Mouse (Mus musculus) layer of hippocampus, postnatal 25 days (tissue): ENCODE measurements around the gene Gars. TPM values are rescaled to one million over a fixed set of nuclear protein-coding genes. Genes with fewer than 3 reads are reported as not detected.

ENCODE experiments used
- DNase-seq, 2 experiments: peaks; one replicate each; pipeline ENCODE4 v3.0.0; 2022; ENCODE audit warnings: mixed read lengths in 2 of 2, low spot score in 1 of 2; ENCODE audit errors: extremely low spot score in 1 of 2
- total RNA-seq, 2 experiments: library from RNA; stranded (reverse); gene quantifications; 2 replicates each; pipeline ENCODE4 v1.2.3; 2021

Gene Gars
- total RNA-seq, 2 experiments from 2014 or later = 133 to 137 TPM

DNA sequence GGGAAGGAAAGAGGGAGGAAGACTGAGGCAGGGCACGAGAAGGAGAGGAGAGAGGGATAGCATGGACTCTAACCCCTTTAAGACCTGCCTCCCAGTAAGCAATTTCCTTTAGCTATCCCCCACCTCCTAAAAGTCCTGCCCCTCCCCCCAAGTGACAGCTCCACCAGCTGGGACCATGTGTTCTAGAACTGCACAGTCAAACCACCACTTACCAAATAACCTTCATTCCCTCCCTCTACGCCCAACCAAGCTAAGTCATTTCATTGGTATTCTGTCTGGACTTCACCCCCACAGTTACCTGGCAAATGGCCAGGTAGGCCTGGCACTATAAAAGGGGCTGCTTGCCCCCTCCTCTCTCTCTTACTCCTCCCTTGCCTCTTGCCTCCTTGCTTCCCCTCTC lies 10.2 kb upstream of the Gars start:
- no peak for DNase-seq

DNA sequence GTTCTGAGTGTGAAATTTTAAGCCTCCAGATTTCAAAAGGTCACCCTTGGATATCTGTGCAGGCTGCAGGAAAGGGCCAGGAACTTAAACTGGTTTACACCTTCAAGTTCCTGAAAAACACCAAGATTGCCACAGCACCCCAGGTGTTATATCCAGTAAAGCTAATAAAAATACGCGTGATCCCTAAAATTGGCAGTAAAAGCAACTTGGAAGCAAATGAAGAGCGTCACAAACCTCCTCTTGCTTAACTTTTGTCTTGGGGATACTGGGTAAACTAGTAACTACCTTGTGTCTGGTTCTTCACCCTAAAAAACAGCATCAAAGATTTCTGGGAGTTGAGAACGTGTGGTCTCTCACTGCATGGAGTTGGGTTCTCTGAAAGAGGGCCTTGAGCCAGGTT lies 1.1 kb upstream of the Gars start:
- DNase-seq = no peak

DNA sequence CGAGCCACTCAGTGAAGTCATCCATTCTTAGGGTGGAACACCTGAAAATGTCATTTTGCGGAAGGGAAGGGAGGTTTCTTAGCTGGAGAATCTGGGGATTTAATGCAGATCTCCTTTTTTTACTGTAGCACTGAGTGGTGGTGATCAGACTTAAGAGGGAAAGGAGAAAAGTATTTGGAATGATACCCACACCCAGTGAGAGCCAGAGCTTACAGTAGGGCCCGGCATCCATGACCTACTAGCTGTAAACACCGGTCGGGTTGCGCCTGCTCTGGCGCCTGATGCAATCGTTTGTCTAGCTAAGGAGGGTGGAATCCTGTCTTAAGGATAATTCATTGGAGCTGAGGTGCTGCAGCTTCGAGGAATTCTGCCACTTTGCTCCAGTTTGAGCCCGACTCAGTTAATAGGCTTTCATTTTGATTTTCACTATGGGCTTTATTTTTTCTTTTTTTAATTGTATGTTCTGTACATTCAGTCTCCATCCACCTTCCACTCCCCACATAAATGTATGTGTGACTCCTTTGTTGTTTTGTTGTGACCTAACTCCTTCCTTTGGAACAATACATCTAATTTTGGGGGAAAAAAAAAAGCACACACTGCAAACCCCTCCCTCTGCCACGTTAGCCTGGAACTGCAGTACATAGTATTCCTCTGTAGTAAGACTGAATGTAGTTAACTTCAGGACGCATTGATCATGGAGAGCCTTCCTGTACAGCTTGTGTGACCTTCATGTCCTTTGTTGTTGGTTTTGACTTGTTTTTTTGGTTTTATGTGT lies 1.1 kb downstream of the Gars start:
- no peak for DNase-seq

DNA sequence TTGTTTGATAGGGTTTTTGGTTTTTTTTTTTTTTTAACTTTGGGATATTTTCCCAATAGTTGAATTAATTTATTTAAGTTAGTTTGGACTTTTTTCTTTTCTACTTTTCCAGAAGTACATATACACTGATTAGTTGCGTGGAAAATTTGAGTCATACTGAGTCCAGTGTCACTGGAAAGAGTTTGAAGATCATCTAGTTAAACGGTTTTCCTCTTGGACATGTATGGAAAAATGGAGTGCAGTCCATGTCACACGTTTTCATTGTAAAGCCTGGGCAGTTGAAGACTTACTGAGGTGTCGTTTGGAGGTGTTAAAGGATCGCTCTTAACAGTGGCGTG lies 1.6 kb downstream of the Gars start:
- no peak for DNase-seq

DNA sequence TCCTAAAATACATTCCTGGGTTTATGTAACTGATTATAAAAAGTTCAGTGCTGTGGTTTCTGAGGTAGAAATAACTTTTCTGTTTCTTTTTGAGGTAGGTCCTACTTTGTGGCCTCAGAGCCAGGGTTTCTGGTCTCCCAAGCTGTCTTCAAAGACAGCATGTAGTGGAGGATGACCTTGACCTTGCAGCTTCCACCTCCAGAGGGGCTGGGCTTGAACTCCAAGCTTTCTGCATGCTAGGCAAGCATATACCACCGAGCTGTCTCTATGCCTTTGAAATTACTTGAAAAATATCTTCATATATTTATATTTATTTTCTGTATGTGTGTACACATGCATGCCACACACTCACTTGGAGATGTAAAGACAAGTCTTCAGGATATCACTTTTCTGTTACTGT lies 2.2 kb downstream of the Gars start:
- DNase-seq = no peak

DNA sequence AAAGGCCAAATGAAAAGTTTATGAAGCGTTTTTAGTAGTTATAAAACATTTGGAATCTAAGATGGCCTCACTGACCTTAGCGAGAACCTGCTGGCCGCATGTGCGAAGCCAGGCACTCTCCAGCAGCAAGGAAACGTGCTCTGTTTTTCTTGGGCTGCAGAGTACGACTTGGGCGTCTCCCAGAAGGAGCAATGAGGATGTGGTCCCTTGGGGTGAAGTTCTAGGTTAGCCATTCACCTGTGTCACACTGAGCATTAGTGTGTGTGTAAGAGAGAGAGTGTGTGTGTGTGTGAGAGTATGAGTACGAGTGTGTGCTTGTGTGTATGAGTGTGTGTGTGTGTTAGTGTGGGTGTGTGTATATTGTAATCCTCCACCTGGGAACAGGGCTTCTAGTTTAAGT lies 5.4 kb downstream of the Gars start:
- DNase-seq = no peak

DNA sequence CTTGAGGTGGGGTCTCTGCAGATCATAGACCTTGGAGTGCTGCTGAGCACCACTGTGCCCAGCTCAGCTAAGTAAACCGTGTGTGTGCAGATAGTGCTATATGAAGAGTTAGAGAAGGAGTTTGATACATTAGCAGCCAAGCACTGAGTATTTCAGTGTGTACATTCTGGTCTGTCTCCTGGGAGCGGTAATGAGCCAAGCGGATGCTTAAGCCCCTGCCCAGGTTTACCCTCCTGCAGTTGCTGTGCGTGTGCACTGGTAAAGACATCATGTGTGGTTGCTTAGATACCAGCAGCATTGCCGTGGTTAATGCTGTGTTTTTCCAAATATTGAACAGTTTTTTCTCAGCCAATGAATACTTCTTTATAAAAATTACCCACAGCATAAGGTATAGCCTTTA lies 6.7 kb downstream of the Gars start:
- DNase-seq = no peak

DNA sequence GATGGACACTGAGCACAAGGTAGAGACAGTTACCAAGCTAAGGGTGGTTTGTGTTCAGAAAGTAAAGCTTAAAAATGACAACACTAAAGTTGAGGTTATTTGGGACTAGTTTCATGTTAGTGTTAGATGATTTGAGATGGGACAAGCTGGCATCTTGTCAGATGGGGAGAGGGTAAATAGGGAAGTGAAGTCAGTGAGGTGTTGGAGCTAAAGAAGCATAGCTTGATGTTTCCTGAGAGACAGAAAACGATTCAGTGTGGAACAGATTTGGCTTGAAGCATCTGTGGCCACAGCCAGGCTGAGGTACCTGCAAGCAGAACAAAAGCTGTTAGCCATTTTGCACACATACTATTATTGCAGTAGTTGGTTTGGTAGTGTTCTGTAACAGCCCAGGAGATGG lies 7.5 kb downstream of the Gars start:
- DNase-seq = no peak

DNA sequence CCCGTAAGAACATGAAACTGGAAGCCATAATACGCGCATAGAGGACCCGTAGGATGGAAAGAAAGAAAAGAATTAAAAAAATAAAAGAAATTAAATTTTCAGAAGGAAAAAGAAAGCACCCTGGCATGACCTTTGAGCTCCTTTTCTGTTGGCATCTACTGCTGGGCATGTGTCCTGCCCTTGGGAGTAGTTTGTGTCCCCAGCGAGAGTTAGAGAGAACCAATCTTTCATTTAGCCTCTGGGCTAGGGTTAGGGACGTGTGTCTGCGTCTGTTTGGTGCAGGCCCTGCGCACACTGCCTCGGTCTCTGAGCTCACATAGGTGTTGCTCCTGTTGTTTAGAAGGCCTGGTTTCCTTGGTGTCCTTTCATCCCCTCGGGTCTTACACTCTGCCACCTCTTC lies 11.4 kb downstream of the Gars start:
- no peak for DNase-seq

DNA sequence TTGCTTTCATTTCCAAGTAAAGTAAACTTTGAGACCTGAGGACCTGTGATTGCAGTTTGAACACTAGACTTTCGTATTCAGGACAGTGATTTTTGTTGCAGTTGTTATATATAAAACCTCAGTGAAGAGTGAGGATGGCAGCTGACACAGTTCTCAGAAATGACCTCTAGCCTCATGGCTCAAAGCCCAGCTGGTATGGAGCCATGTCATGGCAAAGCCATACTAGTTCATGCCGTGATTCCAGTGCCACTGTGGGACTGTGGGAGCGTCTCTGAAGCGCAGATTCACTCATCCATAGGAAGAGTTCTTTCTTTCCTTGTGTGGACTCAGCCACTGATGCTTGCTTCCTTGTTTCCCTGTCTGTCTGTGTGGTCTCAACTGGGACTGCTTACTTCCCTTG lies 16.7 kb downstream of the Gars start:
- no peak for DNase-seq

DNA sequence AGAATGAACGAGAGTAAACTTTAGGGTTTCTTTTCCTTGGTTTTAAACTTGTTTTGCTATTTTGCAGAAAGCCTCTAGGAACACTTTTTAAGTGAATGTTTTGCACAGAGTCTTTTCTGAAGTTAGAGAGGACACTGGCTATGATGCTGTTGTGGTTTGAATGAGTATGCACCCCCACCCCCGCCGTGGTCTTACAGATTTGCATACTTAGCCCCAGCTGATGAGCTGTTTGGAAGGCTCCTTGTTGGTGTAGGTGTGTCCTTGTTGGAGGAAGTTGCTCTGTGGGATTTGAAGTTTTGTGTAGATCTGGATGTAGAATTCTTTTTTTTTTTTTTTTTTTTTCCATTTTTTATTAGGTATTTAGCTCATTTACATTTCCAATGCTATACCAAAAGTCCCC lies 19.6 kb downstream of the Gars start:
- DNase-seq = no peak

DNA sequence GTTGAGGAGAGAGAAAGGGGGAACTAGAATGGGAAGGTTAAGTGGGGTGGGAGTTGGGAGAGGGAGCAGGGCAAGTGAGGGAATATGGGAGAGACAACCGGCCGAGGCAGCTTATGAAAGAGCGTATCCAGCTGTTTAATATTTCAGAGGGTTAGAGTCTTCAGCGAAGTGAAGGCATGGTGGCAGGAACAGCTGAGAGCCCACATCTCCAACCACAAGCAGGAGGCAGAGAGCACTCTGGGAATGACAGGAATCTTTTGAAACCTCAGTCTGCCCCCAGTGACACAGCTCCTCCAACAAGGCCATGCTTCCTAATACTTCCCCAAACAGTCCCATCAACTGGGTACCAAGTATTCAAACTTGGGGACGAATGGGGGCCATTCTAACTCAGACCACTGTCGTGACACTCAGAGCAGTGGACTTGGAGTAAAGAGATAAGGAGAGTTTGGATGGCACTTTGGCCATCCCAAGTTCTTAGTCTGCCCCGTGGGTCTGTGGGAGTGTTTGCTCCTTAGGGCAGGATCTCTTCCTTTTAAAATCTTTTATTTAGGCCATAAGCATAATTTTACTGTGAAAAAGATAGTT lies 22.5 kb downstream of the Gars start:
- DNase-seq = no peak

DNA sequence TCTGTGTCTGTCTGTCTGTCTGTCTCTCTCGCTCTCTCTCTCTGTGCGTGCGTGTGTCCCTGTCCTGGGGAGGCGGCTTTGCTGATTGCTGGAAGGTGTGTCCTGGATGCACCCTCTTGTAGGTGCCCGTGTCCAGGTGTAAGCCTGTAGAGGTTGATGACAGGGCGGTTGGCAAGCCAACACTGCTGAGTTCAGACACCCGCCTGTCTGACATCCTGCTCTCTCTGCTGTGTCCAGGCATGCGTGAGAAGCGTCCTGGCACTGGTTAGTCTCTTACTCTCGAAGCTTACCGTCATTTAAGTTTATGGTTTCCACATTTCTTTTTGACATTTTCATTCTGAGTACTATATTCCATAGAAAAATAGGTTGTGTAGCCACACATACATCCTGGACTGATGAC lies 23.5 kb downstream of the Gars start:
- DNase-seq = no peak

DNA sequence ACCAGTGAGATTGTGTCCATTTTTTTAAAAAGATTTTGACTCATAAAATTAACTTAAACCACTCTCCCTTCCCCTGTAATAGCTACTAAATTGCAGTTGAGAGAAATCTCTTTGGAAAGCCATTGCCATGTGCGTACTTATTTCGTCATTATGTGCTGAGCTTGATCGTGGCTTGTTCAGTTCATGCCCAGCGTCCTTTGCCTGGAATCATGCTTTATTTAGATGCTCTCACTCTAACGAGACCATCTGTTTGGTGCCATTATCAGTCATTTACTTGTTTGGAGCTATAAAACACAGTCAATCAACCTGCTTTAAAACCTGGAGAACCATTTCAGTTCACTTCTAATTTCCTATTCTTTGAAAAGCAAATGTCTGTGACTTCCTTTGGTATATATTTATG lies 24.4 kb downstream of the Gars start:
- no peak for DNase-seq

DNA sequence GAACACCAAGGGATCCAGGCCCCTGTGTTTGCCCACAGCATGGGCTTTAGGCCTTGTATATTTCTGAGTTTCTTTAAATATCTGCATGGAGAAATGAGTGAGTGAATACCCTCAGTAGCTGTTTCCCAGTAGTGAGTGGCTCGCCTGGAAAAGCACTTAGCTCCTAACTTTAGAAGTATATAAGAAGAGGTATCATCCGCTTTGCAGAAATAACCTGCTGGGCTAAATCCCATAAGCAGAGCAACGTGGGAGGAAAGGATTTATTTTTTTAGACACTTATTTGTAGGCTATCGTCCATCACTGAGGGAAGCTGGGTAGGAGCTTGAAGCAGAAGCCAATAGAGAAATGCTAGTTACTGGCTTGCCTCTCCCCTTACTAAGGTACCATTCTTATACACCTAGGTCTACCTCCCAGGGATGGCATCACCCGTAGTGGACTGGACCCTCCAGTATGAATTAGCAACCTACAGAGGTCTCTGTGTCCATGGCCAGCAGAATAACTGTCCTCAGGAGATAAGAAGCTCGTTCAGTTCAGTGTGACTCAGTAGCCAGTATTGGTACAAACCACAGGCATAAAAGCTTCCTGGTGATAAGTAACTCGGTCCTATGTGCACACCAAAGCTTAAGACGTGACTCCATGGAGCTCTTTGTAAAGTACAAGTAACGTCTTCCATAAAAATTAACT lies 26.1 kb downstream of the Gars start:
- DNase-seq = no peak

DNA sequence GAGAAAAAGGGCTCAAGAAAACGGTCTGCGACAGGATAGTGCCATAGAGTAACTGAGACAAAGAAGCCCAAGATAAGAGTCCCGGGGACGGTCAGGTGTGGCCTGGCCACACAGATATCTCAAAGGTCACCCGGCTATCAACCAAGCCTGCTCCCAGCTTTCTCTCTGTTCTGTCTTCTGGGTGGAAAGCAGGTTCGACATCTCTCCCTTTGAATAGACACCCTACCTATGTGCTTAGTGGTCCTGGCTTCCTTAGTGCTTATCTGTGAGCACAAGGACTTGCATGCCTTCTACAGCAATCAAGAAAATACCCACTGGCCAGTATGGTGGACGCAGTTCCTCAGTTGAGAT lies 26.6 kb downstream of the Gars start:
- no peak for DNase-seq

DNA sequence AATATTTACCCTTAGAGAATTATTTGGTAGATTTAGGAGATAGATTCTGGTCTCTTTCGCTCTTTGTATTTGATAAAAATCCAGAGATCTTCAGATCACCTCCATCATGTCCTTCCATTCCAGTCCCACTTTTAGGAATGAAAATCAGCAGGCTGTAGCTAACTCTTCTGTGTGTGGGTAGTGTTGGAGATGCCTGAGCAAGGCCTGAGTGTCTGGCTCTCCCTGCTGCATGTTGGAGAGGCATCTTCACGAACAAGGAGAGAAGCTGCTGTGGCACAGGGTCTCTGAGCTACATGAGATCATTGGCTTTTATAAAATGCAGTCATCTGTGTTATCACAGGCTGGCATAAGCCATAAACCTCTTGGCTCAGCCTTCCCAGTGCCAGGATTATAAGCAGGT lies 28.1 kb downstream of the Gars start:
- no peak for DNase-seq

DNA sequence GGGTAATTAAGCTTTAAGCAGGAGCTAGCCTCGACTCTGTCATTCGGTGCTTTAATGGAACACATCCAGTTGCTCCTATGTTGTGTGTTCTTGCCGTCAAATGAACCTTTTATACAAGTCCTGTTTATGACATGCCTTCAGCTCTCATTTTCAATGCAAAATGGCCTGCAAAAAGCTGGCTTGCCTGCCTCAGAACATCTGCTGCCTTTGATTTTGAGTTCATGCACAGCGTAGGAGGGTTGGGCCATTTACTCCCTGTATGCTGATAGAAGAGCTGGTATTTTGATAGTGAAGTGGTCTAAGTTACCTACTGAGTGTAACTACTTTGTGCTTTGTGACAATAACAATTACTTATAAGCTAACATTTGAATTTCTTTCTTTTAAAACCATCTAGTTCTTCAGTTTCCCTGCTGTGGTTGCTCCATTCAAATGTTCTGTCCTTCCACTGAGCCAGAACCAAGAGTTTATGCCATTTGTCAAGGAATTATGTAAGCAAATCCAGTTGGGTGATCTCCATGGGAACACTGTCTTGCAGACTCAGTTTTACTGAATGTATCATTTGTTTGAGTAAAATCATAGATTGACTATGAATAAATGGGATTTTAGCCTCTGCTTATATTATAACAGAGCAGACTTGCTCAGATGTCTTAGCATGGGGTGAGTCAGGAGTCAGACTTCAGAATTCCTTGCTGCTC lies 38.9 kb downstream of the Gars start:
- no peak for DNase-seq

DNA sequence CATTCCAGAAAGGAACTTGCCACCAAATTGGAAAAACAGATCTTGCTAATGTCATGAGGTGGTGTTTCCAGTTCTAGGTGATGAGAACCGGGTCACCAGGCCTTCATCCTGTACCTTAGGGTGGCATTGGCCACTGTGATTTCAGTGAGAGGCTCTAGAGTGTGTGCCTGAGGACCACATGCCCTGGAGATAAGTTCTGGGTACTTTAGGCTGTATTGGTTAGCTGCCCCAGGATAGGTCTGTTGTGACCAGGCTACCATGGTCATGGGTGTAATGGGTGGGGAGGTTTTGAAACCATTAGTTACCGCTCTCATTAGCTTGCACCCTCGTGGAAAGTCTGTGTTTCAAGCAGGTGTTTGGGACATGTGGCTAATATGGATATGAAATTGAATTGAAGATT lies 43.6 kb downstream of the Gars start:
- no peak for DNase-seq

DNA sequence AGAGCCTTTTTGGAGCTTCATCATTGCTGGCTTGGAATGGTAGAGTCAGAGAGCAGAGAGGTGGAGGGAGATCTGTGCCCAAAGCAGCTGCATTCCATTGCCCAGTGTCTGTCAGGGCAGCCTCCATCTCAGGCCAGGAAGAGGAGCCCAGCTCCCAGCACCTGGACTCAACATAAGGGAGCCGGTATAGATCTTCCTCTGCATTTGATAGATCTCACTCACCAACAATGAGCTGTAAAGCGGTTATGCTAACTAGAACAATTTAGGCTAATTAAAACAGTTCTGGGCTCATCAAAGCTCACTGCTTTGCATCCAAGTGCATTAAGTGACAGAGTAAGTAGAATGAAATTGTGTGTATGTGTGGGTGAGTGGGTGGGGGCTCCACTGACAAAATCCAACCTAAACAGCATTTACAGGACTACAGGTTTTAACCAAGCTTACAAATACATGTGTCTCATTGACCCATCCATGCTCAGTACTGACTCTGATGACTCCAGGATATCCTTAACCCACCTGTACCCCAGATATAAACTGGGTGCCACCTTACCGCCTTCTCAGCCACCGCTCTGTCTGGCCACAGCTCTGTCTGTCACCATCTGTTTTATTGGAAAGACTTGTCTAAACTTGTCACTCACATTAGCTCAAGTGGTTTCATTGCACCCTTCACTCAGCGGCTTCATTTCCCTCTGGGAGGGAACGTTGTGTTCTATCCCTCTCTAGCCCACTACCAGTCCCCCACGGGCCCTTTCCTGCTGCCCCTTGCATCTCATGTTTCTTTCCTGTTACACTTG lies 44.6 kb downstream of the Gars start:
- DNase-seq = no peak

DNA sequence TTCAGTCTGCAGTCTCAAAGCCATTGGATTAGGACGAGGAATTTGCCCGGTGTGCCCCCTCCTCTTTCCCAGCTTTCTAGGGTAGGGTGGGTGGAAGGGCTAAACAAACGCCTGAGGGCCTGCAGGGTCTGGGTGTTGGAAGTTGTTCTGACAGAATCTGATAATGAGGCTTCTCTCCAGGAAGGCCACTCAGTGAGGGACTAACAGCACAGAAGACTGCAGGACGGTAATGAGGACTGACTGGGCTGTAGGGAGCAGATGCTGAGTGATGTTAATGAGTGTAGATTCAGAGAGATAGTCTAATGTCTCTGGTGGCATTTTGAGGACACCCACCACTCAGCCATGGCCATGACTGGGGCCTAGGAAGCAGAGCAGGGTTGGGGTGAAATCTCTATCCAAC lies 49.5 kb downstream of the Gars start:
- no peak for DNase-seq
